Mouse (Mus musculus) heart, adult 18-20 months (tissue): ENCODE results near the gene Nit2. TPM values are rescaled to one million over a fixed set of nuclear protein-coding genes. Genes with fewer than 3 reads are reported as not detected.
"Not testable (repeated sequence)": the region's sequence is repeated elsewhere in the genome, so short reads cannot be mapped to it uniquely, and the experiment has no call there.

ENCODE experiments used
- DNase-seq, 2 experiments: peaks; one replicate each; pipeline ENCODE4 v3.0.0; 2021 to 2022; ENCODE audit warnings: mixed read lengths in 1 of 2
- long read RNA-seq, 2 experiments: library from polyadenylated mRNA; stranded (forward); transcript quantifications; one replicate each; pipeline ENCODE4 v2.0.0; 2021
- total RNA-seq, 2 experiments: library from RNA; stranded (reverse); gene quantifications; 2 replicates each; pipeline ENCODE4 v1.2.3; 2021

The Nit2 gene
- 10 to 100 TPM; 29.3 to 32.5 TPM for total RNA-seq
- long read RNA-seq, experiment 1, transcript Nit2-201 (10 exons, 1,286 nt) = major isoform, 35 of 36 reads
- long read RNA-seq, experiment 1, partial matches to known transcripts = 1 of 36 reads
- long read RNA-seq, experiment 1, other reads (novel, unspliced or antisense) = 0 of 36 reads
- long read RNA-seq, experiment 2, transcript Nit2-201 (10 exons, 1,286 nt) = major isoform, 22 of 22 reads
- long read RNA-seq, experiment 2, partial matches to known transcripts = 0 of 22 reads
- long read RNA-seq, experiment 2, other reads (novel, unspliced or antisense) = 0 of 22 reads

- peak; percentile 96 to 98 for DNase-seq
Observed at GRCm38 (mm10) chr16:57166611-57167513, at the start of gene Nit2. Gene Nit2, minus strand, starts transcription at chr16:57167341.

- DNase-seq = no peak
Observed at GRCm38 (mm10) chr16:57215957-57216356, 48.8 kb upstream of the Nit2 start.

GRCm38 (mm10) chr16:57211037-57211436 lies 43.9 kb upstream of the Nit2 start:
- no peak for DNase-seq

GRCm38 (mm10) chr16:57208342-57208741 lies 41.2 kb upstream of the Nit2 start:
- no peak for DNase-seq

GRCm38 (mm10) chr16:57197281-57197680 lies 30.1 kb upstream of the Nit2 start:
- peak in 1 of 2 experiments; percentile 9 for DNase-seq

GRCm38 (mm10) chr16:57196590-57196989 lies 29.4 kb upstream of the Nit2 start:
- DNase-seq = no peak

GRCm38 (mm10) chr16:57191214-57191613 lies 24.1 kb upstream of the Nit2 start:
- no peak for DNase-seq

- no peak for DNase-seq
Observed at GRCm38 (mm10) chr16:57190390-57190789, 23.2 kb upstream of the Nit2 start.

- DNase-seq = peak in 1 of 2 experiments; percentile 50
Observed at GRCm38 (mm10) chr16:57189493-57189892, 22.4 kb upstream of the Nit2 start.

- DNase-seq = no peak
Observed at GRCm38 (mm10) chr16:57186618-57187017, 19.5 kb upstream of the Nit2 start.

GRCm38 (mm10) chr16:57182037-57182436 lies 14.9 kb upstream of the Nit2 start:
- no peak for DNase-seq

GRCm38 (mm10) chr16:57181180-57181579 lies 14.0 kb upstream of the Nit2 start:
- peak; percentile 44 to 78 for DNase-seq

- DNase-seq = no peak
Observed at GRCm38 (mm10) chr16:57177664-57178063, 10.5 kb upstream of the Nit2 start.

GRCm38 (mm10) chr16:57177254-57177653 lies 10.1 kb upstream of the Nit2 start:
- DNase-seq = peak; percentile 46 to 61

GRCm38 (mm10) chr16:57176276-57176675 lies 9.1 kb upstream of the Nit2 start:
- peak in 1 of 2 experiments; percentile 35 for DNase-seq

GRCm38 (mm10) chr16:57175751-57176150 lies 8.6 kb upstream of the Nit2 start:
- no peak for DNase-seq

GRCm38 (mm10) chr16:57174480-57174879 lies 7.3 kb upstream of the Nit2 start:
- not testable (repeated sequence) for DNase-seq

- DNase-seq = no peak
Observed at GRCm38 (mm10) chr16:57171570-57171969, 4.4 kb upstream of the Nit2 start.

- no peak for DNase-seq
Observed at GRCm38 (mm10) chr16:57171161-57171560, 4.0 kb upstream of the Nit2 start.

GRCm38 (mm10) chr16:57168236-57168635 lies 1.1 kb upstream of the Nit2 start:
- no peak for DNase-seq

GRCm38 (mm10) chr16:57167514-57167912 lies 372 bp upstream of the Nit2 start:
- no peak for DNase-seq

GRCm38 (mm10) chr16:57166086-57166485 lies 1.1 kb downstream of the Nit2 start:
- no peak for DNase-seq

GRCm38 (mm10) chr16:57165157-57165556 lies 2.0 kb downstream of the Nit2 start:
- no peak for DNase-seq
